Mouse (Mus musculus) heart, adult 18-20 months (tissue): ENCODE results near the gene Coa4. TPM values are rescaled to one million over a fixed set of nuclear protein-coding genes. Genes with fewer than 3 reads are reported as not detected.

Experiments used
- DNase-seq, 2 experiments: peaks; one replicate each; pipeline ENCODE4 v3.0.0; 2021 to 2022; ENCODE audit warnings: mixed read lengths in 1 of 2
- total RNA-seq, 2 experiments: library from RNA; stranded (reverse); gene quantifications; 2 replicates each; pipeline ENCODE4 v1.2.3; 2021

The Coa4 gene
- total RNA-seq, 2 experiments from 2014 or later, result 16.2 to 17.6 TPM

DNA sequence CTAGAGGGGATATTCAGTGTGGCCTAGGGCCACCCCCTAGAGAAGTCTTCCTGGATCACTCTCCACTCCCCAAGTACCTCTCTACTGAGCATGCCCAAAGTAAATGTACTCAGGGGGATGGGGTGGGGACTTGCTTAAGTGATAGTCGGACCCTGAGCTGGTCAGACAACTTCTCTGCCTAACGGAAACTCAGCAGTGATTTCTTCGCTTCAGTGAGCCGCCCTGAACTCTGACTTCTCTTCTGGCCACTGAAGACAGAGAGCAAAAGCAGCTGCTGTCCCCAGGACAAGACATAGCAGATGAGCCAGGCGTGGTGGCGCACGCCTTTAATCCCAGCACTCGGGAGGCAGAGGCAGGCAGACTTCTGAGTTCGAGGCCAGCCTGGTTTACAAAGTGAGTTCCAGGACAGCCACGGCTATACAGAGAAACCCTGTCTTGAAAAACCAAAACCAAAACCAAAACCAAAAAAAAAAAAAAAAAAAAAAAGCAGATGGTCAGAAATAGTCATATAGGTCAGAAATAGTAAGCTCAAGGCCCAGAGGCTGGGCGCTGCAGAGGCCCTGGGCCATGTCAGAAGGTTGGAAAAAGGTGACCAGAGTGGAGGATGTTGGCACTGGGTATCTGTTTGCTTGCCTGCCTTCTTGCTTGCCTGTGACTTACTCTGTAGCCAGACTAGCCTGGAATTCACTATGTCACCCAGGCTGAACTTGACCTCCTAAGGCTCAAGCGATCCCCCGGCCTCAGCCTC, 32.0 kb upstream of the Coa4 start:
- no peak for DNase-seq

DNA sequence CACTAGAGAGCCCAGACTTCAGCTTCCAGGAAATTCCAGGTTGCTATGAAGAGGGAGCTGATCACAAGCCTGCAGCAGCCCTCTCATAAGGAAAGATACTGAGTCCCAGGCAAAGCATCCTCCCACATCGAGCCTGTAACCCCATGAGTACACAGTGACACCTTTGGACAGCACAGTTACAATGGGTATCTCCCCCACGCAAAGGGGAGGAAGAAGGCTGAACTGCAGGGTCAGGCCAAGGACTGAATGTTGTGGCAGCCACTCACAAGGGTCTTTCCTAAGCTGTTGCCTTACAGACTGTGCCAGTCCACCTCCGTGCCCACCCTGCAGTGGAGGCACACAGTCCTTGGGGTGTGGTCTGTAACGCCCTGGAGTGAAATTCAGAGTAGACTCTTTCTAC, 30.4 kb upstream of the Coa4 start:
- no peak for DNase-seq

DNA sequence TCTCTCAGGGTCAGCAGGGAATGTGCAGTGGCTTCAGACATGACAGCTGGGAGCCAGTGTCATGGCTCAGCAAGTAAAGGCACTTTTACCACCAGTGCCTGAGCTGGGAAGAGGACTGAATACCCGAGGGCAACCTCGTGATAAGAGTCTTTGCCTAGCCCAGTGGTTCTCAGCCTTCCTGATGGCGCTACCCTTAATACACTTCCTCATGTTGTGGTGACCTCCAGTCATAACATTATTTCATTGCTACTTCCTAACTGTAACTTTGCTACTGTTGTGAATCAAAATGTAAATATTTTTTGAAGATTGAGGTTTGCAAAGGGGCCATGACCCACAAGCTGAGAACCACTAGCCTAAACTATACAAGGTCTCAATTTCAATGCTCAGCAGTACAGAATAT, 28.2 kb upstream of the Coa4 start:
- DNase-seq, result no peak

DNA sequence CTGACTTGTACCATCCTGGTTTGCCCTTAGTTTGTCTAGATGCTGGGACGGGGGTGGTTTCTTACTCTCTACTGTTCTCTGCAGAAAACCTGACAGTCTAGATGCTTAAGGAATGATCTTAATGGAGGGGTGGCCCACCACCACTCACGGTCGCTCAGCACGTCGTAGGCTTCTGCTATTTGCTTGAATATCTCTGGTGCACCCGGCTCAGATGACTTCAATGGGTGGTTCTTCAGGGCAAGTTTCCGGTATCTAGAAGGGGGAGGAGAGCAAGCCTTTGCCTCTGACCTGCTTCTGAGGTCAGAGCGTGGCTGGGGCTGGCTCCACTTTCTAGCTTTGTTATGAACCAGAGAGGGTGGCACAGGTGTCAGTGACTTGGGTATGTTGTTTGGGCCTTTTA, 25.3 kb upstream of the Coa4 start:
- no peak for DNase-seq

DNA sequence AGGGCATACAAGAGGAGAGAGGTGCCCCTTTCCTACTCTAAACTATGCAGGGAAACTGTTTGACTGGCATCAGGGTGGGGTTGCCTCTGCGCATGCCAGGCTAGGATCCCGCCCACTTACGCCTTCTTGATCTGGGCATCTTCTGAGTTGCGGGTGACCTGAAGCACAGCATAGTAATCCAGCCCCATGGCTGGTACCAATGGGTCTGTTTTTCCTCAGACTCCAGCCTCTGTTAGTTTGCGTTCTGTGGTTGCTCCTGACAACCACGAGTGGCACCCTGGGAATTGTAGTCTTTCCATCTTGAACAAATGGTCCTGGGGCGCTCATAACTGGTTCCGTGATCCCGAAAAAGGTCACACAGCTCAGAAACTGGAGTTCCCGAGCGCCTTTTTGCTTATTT, 22.3 kb upstream of the Coa4 start, which contains the start of gene Dnajb13:
TSS of gene Dnajb13 (minus strand) at position 388 of the 400 bp plus-strand sequence.
- no peak for DNase-seq

DNA sequence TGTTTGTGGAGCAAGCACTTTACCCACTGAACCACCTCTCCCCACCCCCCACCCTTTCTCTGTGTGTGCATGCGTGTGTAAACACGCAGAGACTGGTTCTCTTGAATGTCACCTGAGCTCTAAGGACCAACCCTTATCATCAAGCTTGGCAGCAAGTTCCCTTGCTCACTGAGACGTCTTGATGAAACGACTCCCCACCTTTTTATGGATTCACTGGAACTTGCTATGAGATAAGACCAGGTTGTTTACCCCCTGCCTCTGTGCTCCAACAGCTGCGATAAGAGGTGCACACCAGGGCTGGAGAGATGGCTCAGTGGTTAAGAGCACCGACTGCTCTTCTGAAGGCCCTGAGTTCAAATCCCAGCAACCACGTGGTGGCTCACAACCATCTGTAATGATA, 16.7 kb upstream of the Coa4 start:
- DNase-seq, result no peak

DNA sequence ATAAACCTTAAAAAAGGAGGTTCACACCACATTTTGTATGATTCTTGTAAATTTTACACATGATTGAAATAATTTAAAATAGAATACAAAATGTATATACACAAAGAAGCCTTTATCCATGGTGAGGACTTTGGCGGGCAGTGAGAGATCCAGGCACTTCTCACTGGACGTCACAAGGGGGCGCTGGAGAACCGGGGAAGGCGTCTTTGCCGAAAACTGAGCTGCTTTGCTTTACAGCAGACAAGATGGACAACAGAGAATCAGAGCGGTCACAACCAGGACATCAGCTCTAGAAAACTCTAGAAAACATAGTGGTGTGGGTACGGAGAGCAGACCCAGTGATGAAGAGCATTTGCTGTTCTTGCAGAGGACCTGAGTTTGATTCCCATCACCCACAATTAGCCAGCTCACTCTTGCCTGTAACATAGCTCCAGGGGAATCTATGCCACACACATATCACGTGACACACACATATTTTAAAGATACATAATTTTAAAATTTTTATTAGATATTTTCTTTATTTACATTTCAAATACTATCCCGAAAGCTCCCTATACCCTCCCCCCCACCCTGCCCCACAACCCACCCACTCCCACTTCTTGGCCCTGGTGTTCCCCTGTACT, 16.1 kb upstream of the Coa4 start:
- peak; percentile 74 to 91 for DNase-seq

DNA sequence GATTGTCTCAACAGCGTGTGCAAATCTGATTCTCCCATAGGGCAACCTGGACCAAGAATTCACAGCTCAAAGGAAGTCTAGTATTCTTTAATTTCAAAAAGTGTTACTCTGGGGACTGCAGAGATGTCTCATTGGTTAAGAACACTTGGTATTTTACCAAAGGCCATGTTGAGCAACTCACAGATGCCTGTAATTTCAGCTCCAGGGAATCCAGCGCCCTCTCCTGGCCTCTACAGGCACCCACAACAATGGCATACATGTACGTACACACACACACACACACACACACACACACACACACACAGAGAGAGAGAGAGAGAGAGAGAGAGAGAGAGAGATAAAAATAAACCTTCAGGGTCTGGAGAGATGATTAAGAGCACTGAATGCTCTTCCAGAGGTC, 14.6 kb upstream of the Coa4 start:
- no peak for DNase-seq

DNA sequence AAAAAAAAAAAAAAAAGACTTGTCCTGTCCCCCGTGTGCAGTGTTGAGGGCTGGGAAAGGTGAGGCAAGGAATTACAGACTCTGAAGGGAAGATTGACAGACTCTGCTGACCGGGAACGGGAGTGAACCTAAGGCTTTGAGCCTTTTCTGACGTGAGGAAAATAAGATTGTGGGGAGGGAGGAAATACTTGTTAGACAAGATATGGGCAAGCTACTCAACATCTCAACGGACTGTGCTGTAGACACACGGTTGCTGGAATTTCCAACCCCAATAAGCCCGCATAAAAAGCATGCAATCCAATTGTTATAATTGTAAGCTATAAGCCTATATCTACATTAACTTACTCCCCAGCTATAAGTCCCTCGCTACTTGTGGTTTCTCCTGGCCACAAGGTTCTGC, 12.2 kb upstream of the Coa4 start:
- no peak for DNase-seq

DNA sequence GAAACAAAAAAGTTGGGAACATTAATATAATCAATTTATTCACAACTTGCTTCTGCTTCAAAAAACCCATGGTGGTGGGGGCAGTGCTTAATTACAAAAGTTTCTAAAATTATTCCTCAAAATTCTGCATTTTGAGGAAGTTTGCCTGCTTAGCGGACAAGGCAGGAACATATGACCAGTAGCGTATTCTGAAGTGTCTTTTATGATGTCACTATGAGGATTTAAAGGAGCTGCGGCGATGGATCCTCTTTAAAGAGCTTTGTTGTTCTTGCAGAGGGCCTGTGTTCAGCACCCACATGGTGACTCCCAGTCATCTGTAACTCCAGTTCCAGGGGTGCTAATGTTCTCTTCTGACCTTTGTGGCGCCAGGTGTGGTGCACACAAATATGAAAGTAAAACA, 6.1 kb upstream of the Coa4 start:
- no peak for DNase-seq

DNA sequence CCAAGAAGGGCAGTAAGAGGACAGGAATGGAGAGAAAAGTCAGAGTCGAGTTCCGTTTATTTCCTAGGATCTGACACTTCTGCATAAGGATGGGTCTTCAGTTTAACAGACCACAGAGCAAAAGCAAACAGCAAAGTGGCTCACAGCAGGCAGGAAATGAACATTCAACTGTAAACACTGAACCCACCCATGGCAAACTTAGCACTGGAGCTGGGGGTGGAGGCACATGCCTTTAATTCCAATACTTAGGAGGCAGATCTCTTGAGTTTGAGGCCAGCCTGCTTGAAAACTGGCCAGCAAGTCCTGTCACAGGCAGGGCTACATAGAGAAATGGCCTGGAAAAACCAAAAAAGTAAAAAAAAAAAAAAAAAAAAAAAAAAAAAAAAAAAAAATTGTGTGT, 3.4 kb upstream of the Coa4 start:
- no peak for DNase-seq

DNA sequence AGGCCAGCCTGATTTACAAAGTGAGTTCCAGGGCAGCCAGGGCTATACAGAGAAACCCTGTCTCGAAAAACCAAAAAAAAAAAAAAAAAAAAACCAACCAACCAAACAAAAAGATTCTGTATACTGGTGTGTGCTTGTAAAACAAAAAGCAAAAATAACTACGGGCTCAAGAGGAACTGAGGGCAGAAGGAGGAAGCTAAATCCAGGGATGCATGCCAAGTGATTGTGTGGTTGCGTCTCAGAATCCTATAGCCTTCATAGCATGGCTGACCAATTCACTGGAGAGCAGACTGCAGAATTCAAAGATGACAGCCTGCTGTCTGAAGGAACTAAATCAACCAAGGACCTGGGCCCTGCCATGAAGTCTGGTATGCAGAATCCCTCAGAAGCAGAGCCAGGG, 2.7 kb upstream of the Coa4 start:
- no peak for DNase-seq

DNA sequence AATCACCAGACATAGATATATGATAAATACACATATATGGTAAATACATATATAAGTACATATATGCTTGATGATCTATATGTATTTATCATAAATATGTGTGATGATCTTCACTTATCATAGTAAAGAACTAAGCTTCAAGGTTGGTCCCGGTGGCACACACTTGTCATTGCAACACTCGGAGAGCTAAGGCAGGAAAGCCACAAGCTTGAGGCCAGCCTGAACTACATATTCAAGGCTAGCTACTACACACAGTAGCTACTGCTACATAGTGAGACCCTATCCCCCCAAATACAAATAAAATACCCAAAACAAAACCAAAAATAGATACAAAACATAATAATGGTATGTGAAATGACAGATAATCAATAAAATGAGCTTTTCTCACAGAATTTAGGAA, 1.0 kb upstream of the Coa4 start:
- DNase-seq, result no peak

DNA sequence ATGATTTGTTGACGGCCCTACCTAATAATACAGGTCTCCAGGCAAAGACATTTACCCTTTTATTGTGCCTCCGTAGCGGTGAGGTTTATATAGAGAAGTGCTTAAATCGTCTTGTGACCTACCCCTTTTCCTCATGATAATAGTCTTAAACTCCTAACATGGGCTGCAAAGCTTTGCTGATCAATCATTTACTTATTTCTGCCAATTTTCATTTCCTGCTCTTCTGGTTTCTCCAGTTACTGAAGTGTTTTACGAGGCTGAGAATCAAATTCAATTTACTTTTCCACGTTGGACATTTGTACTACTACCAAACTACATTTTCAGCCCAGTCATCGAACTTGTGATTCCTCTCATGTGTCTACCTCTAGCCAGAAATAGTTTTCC, 640 bp downstream of the Coa4 start:
- DNase-seq, result no peak

DNA sequence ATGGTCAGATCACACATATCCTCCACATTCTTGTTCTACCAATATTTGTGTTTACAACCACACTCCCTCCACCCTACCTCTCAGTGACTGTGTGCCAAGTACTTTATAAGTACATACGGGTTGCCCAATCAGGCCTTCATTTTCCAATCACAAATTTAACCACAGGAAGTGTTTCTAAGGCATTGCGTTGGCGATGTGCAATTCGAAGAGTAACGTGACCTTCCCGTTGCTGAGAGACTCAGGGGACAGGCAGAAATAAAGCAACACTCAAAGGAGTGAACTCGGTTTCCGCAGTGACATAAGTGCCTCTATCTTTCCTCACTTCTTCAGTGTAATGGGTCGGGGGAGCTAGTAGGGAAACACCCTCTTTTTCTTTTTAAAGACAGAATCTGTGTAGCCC, 2.6 kb downstream of the Coa4 start:
- DNase-seq, result no peak

DNA sequence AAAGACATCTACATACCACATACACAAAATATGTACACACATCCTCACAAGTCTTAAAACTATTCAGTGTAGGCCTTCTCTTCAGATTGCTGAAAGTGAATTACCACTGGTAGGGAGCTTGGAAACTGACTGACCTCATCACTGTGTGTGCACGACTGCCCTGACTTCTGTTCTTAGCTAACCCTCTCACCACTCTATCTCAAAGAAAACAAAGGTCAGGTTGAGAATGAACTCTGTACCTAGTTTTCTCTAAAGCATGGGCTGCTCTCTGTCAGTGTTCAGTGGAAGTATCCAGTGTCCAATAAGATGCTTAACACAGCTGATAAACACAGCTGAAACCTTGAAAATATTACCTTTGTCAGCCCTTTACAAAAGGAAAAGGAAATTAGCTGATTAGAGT, 7.6 kb downstream of the Coa4 start:
- DNase-seq, result no peak

DNA sequence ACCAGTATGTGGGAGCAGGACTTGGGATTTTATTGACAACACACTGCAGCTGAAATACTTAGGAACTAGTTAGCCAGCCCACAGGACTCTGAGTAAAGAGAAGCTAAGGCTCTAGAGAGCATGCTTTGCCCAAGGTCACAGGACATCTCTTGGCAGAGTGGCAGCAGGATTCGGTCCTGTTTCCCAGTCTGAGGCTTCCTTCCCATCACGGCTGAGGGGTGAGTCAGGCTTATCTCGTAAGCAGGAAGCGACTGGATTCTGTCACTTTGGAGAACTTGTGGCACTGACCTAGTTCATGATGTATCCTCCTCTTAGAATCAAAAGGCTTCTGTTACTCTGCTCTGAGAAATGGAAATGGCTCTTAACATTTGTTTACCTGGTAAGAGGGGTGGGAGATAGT, 10.8 kb downstream of the Coa4 start:
- DNase-seq, result peak in 1 of 2 experiments; percentile 24

DNA sequence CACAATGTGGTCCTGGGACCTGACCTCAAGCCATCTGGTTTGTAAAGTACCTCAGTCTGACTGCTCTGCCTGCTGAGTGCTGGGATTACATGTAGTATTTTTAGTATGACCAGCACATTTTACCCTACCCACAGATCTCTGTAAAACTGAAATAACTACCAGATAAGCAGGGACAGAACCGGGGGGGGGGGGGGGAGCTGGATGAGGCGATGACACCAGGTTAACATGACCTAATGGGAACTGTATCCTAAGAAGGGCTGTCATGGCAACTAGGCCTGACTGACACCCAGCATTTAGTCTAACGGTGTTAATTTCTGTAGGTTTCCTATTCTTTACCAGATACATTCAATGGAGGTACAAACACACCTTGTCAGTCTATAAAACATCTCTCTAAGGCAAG, 12.9 kb downstream of the Coa4 start:
- DNase-seq, result no peak

DNA sequence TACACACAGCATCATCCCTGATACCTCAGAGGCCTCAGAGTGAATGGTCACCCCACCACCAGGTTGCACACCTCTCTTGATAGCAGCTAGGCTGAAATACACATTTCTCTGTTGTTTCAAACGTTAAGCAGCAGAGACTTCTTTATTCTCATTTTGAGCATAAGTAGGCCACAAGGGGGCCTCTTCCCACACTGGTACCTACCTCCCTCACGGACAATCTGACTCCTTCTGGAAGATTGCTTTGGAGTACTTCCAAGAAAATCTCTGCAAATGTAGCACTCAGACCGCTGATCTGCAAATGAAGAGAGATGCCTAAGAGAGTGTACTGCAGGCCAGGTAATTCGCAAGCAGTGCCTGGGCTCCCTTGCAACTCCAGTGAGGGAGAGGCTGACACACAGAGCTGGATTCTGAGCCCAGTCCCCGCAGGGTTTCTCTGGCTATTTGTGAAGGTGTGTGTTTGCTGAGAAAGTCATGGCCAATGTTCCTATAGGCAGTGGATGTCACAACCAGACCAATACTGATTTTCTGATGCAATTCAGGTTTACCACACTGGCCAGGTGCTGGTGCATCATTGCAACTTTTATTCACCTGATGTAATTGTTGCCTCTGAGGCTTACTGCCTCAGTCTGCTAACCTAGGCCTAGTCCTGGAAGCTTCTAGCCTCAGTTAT, 13.6 kb downstream of the Coa4 start:
- peak in 1 of 2 experiments; percentile 8 for DNase-seq

DNA sequence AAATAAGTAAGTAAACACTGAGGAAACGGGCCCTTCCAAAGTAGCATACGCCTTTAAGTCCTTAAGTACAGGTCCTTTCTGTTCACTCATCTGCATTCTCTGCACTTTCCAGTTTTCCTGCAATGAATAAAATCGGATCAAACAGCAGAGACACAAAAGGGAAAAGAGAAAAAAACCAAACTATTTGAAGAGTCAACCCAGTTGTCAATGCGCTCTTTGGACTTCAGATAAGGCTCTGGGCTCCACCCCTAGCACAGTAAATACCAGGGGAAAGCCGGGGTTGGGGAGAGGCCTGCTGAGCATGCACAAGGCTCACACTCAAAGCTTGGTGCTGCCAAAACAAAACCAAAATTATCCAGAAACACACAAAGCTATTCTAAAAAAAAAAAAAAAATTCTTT, 18.1 kb downstream of the Coa4 start:
- DNase-seq, result no peak

DNA sequence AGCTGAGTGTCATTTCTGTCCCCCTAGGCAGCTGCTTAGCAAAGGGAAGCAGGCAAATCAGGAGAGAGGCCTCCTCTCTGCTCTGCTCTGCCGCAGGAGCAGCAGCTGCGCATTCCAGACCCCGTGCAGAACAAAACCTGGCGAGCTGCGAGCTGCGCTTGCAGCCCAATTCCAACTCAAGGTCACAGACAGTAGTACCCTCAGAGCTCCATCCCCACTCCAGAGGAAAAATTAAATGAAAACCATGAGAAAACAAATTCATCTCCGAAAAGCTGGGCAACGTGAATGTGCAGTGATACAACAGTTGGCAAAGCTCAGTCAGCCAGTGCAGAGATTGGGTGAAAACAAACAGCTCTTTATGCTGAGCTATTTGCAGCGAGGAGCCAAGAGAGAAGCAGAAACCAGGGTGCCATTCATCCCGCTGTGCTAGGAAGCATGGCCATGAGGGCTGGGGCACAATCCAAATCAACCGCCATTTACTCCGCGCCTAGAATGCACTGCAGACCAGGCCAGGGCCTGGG, 18.6 kb downstream of the Coa4 start:
- DNase-seq, result peak; percentile 22 to 25

DNA sequence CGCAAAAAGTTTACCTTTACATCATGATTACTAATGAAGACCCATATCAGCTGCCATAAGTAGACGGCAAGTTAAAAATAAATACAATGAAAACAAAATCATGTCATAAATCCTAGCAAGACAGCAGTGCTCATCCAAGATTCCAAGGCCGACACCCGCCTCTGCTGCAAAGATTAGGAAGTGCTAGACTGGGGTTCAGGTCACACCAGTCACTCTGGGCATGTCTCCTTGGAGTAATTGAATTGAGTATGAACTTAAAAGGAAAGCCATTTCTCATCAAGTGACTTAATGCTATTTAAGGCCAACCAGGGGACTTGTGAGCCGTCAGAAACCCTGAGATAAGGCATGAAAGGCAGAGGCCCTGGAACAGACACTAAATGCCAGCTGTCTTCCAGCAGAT, 20.4 kb downstream of the Coa4 start:
- DNase-seq, result no peak

DNA sequence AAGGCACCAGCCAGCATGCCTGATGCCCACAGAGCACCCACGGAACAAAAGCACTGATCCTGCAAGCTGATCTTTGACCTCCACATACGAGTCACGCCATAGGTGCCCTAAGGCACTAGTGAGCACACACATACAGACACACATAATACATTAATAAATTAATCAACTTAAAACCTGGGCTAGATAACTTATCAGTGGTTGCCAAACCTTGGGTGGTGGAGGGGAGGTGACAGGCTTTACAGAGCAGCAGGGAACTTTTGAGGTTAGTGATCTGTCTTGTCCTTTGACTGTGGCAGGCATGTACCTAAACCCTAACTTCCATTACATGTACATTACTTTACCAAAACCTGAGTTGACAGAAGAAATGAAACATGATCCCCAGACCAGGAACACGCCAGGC, 22.5 kb downstream of the Coa4 start:
- DNase-seq, result no peak
